Mouse (Mus musculus): ENCODE results near the gene Lrmda.

Gene Lrmda

GRCm38 (mm10) chr14:22425018-22425534, 405.6 kb downstream of the Lrmda start:
- DNase-seq: no peak

- DNase-seq: no peak
Measured at GRCm38 (mm10) chr14:22435441-22435840, 415.9 kb downstream of the Lrmda start.

- DNase-seq: no peak
Measured at GRCm38 (mm10) chr14:22435860-22436377, 416.4 kb downstream of the Lrmda start.

GRCm38 (mm10) chr14:22440341-22440999, 421.0 kb downstream of the Lrmda start:
- DNase-seq: no peak

GRCm38 (mm10) chr14:22441859-22442447, 422.4 kb downstream of the Lrmda start:
- DNase-seq: no peak

- no peak for DNase-seq
Measured at GRCm38 (mm10) chr14:22442719-22443118, 423.2 kb downstream of the Lrmda start.

- DNase-seq: no peak
Measured at GRCm38 (mm10) chr14:22444541-22444940, 425.0 kb downstream of the Lrmda start.

- no peak for DNase-seq
Measured at GRCm38 (mm10) chr14:22445161-22445821, 425.8 kb downstream of the Lrmda start.

GRCm38 (mm10) chr14:22445841-22446570, 426.5 kb downstream of the Lrmda start:
- DNase-seq: no peak

GRCm38 (mm10) chr14:22451603-22452002, 432.1 kb downstream of the Lrmda start:
- no peak for DNase-seq

- DNase-seq: no peak
Measured at GRCm38 (mm10) chr14:22464314-22464713, 444.8 kb downstream of the Lrmda start.

GRCm38 (mm10) chr14:22471041-22471440, 451.5 kb downstream of the Lrmda start:
- DNase-seq: no peak

GRCm38 (mm10) chr14:22473451-22473850, 453.9 kb downstream of the Lrmda start:
- no peak for DNase-seq

GRCm38 (mm10) chr14:22473991-22474390, 454.5 kb downstream of the Lrmda start:
- DNase-seq: no peak

- no peak for DNase-seq
Measured at GRCm38 (mm10) chr14:22493326-22493725, 473.8 kb downstream of the Lrmda start.

GRCm38 (mm10) chr14:22494290-22494689, 474.8 kb downstream of the Lrmda start:
- DNase-seq: no peak

GRCm38 (mm10) chr14:22494866-22495265, 475.4 kb downstream of the Lrmda start:
- no peak for DNase-seq

- DNase-seq: no peak
Measured at GRCm38 (mm10) chr14:22495286-22495685, 475.8 kb downstream of the Lrmda start.

GRCm38 (mm10) chr14:22497636-22498131, 478.2 kb downstream of the Lrmda start:
- no peak for DNase-seq

GRCm38 (mm10) chr14:22509747-22510530, 490.4 kb downstream of the Lrmda start:
- DNase-seq: no peak

- no peak for DNase-seq
Measured at GRCm38 (mm10) chr14:22510531-22510785, 490.9 kb downstream of the Lrmda start.

- no peak for DNase-seq
Measured at GRCm38 (mm10) chr14:22514362-22515084, 495.0 kb downstream of the Lrmda start.
